Mouse (Mus musculus) embryonic facial prominence, embryonic 15.5 days (tissue): Measurements from ENCODE around the gene Synm. TPM values are rescaled to one million over a fixed set of nuclear protein-coding genes. Genes with fewer than 3 reads are reported as not detected.
A peak's percentile ranks its signal among the peaks of the same experiment; 100 is the strongest.

Source experiments
- ATAC-seq: fragments of 200-750 bp; cut with Nextera tagmentation; 2 replicates; pipeline ENCODE4 v1.8.0; 2017; ENCODE audit warnings: low read depth, moderate TSS enrichment; ENCODE audit not compliant: insufficient number of reproducible peaks, low FRiP score, low TSS enrichment
- H3K27ac ChIP-seq: fragments of 300-500 bp; sonication (generic); replicated peaks from 2 replicates; pipeline ENCODE4 v1.5.1; 2015; ENCODE audit warnings: mild to moderate bottlenecking, inconsistent platforms
- H3K27me3 ChIP-seq: fragments of 300-500 bp; sonication (generic); 2 replicates; pipeline ENCODE4 v1.6.1; 2015; ENCODE audit warnings: inconsistent platforms
- H3K36me3 ChIP-seq: fragments of 300-500 bp; sonication (generic); 2 replicates; pipeline ENCODE4 v1.6.1; 2015; ENCODE audit warnings: mild to moderate bottlenecking, inconsistent platforms
- H3K4me1 ChIP-seq: fragments of 300-500 bp; sonication (generic); 2 replicates; pipeline ENCODE4 v1.6.1; 2015; ENCODE audit warnings: inconsistent platforms
- H3K4me2 ChIP-seq: fragments of 300-500 bp; sonication (generic); replicated peaks from 2 replicates; pipeline ENCODE4 v1.6.1; 2015; ENCODE audit warnings: mild to moderate bottlenecking, inconsistent platforms
- H3K4me3 ChIP-seq: fragments of 300-500 bp; sonication (generic); replicated peaks from 2 replicates; pipeline ENCODE4 v1.5.1; 2015; ENCODE audit warnings: mild to moderate bottlenecking, inconsistent platforms
- H3K9ac ChIP-seq: fragments of 300-500 bp; sonication (generic); 2 replicates; pipeline ENCODE4 v1.6.1; 2015; ENCODE audit warnings: inconsistent platforms
- H3K9me3 ChIP-seq: fragments of 300-500 bp; sonication (generic); replicated peaks from 2 replicates; pipeline ENCODE4 v1.6.1; 2016; ENCODE audit warnings: inconsistent platforms
- WGBS: fragments of 180-500 bp; shearing (Covaris S2); methylation state at CpG from one replicate; pipeline ENCODE4 v1.1.7; 2015; 5-methylcytosine and 5-hydroxymethylcytosine counted together
- polyA plus RNA-seq: library from polyadenylated mRNA; unstranded; fragments of >200 nt; fragmentation: Nextera tagmentation; extraction: Ambion mirVana; gene quantifications from 2 replicates; pipeline ENCODE4 v1.2.1, GENCODE M21; 2015

Synm gene
- polyA plus RNA-seq, 1 experiment from 2014 or later, result 1.1 TPM

DNA sequence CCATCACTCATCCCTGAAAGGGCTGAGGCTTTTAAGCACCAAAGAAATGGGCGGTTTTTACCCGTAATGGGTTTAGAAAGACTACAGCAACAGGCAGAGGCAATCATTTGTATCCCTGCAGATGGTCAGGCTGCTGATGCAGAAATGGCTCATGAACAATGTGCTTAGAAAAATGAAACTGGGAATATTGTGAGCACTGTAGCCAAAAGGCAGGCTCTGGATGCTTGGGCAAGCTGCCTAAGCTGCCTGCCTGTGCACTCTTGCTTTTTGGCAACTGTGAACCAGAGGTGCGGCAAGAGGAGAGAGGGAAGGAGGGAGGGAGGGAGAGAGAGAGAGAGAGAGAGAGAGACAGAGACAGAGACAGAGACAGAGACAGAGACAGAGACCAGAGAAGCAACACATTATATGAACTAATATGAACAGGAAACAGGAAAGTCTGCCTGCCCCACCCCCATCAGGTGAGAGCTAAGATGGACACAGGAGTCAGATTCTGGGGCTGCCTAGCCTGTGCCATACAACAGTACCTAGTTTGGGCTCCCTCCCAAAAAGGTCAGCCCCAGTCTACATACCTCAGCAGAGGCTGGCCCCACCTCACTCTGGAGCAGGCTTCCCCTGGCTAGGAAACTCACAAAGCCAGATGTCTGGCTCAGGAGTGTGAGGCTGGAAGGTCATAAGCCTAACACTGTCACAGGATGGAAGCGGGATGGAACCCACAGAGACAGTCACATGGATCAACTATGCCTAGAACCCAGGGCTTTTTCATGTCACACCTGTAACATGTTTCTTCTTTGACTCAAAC is 9.9 kb downstream of the Synm start:
- Histone ChIP-seq H3K4me3 (no peak overlapping the region), H3K4me1 (peaks cover 13% of the 10 kb centered on the region), H3K27ac (no peak overlapping the region), H3K27me3 (no peaks in the 10 kb centered on the region), H3K9me3 (no peaks in the 10 kb centered on the region), H3K9ac (no peak overlapping the region), H3K36me3 (no peaks in the 10 kb centered on the region), H3K4me2 (no peak overlapping the region)
- no peak; the same call in 1 of the 2 replicates for ATAC-seq
- 75% methylated on average over 4 of the region's 4 CpGs for WGBS

DNA sequence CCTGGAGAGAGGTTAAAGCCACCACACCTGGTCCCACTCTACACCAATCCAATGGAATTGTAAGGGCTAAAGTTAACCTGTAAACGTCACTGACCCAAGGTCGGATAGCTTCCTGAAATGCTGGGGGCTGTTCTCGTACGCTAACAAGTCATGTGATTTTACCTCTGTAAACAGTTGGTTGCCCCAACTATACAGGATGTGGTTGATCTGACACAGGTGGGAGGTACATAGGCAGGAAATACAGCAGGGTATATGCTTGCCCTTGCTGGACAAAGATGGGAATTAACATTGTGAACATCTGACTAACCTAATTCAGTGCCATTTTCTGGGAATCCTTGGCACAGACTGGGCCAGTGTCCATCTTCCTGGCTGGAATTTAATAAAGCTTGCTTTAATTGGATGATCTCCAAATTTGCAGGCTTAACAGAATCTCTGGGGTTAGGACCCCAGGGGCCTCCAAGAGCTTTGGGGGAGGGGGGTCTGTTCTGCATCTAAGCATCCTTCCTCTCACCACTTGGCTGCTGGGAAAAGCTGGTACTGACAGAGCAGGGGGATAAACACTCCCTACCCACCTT is 11.7 kb downstream of the Synm start:
- no peak overlapping the region for H3K27ac ChIP-seq
- peaks cover 9% of the 10 kb centered on the region for H3K4me1 ChIP-seq
- H3K27me3 ChIP-seq, result no peaks in the 10 kb centered on the region
- H3K4me2 ChIP-seq, result no peak overlapping the region
- H3K4me3 ChIP-seq, result no peak overlapping the region
- 78% methylated on average over 4 of the region's 4 CpGs for WGBS
- H3K36me3 ChIP-seq, result no peaks in the 10 kb centered on the region
- no peak for ATAC-seq
- no peak overlapping the region for H3K9ac ChIP-seq
- no peaks in the 10 kb centered on the region for H3K9me3 ChIP-seq

DNA sequence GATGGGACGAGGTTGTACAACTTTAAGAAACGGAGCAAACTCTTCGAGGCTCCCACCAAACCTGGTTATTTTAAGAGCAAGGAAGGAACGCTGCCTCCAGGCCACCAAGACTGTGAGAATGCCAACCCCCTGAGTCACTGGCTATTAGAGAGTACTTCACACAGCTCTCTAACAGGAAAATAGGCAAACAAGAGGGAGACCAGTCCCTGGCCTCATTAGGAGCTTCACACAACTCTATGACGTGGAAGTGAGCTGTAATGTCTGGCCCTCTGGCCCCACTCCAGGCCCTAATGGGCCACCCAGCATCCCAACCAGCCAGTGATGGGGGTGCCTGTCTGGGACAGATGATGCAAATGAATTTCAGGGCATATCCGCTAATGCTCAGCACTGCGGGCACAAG is 17.8 kb downstream of the Synm start:
- no peak overlapping the region for H3K9ac ChIP-seq
- ATAC-seq, result no peak; the same call in 1 of the 2 replicates
- H3K36me3 ChIP-seq, result no peaks in the 10 kb centered on the region
- peaks cover 15% of the 10 kb centered on the region; the same call in 1 of the 2 replicates for H3K4me1 ChIP-seq
- H3K27ac ChIP-seq, result no peak overlapping the region
- no peak overlapping the region for H3K4me2 ChIP-seq
- no peaks in the 10 kb centered on the region for H3K9me3 ChIP-seq
- 58% methylated on average over 7 of the region's 7 CpGs for WGBS
- H3K27me3 ChIP-seq, result no peaks in the 10 kb centered on the region
- no peak overlapping the region for H3K4me3 ChIP-seq

DNA sequence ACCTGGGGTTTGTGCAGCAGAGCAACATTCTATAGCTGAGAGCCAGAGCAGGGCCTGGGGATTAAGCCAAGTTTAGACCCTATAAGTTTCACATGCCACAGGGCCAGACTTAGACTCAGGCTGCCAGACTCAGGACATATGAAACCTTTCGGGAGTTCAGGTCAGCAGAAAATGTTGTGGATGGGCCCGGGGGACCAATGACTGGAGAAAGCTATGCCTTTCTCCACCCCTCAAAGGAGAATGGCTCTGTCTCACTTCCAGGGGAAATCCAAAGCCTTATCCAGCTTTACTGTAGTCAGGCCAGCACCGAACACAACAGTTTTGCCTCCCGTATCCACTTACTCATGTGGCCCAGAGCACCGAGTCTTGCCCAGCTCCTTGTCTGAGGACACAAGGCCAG is 18.7 kb downstream of the Synm start:
- no peak overlapping the region for H3K4me3 ChIP-seq
- no peaks in the 10 kb centered on the region for H3K36me3 ChIP-seq
- no peak for ATAC-seq
- 58% methylated on average over 5 of the region's 5 CpGs for WGBS
- no peak overlapping the region for H3K4me2 ChIP-seq
- no peaks in the 10 kb centered on the region for H3K27me3 ChIP-seq
- peaks cover 15% of the 10 kb centered on the region; the same call in 1 of the 2 replicates for H3K4me1 ChIP-seq
- peak overlapping the region; percentile 44 for H3K27ac ChIP-seq
- H3K9me3 ChIP-seq, result no peaks in the 10 kb centered on the region
- no peak overlapping the region for H3K9ac ChIP-seq

DNA sequence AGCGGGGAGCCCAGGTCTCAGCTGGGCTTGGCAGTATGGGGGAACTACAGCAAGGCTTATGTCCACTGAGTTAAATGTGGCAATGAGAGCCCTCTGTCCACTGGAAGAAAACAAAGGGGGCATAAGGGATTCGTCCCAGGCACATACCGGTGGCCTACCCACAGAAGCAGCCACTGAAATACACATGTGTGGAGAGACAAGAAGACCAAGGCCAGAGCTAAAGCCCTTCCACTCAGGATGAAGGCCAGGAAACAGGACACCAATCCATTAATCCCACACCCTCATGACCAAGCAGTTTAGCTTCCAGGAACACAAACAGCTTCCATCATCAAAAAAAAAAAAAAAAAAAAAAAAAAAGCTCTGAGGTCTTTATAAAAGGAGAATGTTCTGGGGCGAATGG is 19.2 kb downstream of the Synm start:
- ATAC-seq, result no peak
- Histone ChIP-seq H3K9me3 (no peaks in the 10 kb centered on the region), H3K27ac (no peak overlapping the region), H3K4me1 (peaks cover 15% of the 10 kb centered on the region; the same call in 1 of the 2 replicates), H3K27me3 (no peaks in the 10 kb centered on the region), H3K4me3 (no peak overlapping the region), H3K9ac (no peak overlapping the region), H3K4me2 (no peak overlapping the region), H3K36me3 (no peaks in the 10 kb centered on the region)
- 80% methylated on average over 4 of the region's 4 CpGs for WGBS

DNA sequence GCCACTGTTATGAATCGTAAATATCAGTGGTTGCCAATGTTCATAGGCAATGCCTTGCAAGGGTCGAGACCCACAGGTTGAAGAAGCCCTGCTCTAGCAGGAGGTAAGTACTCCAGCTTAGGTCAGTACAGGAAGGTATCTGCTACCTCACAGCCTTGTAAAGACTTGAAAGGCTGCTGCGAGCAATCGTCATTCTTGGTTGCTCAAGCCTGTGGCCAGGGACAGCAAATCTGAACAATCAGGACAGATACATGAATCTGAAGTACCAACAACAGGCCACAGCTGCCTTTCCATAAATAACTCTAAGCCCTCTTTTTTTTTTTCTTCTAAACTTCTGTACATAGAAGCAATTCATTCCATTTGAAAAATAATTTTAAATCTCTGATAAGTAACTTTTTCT is 27.3 kb downstream of the Synm start:
- H3K27ac ChIP-seq, result no peak overlapping the region
- no peak overlapping the region for H3K9ac ChIP-seq
- H3K27me3 ChIP-seq, result no peaks in the 10 kb centered on the region
- H3K4me3 ChIP-seq, result no peak overlapping the region
- H3K36me3 ChIP-seq, result peaks cover 15% of the 10 kb centered on the region
- no peaks in the 10 kb centered on the region for H3K9me3 ChIP-seq
- no peak for ATAC-seq
- WGBS, result 84% methylated on average over 4 of the region's 4 CpGs
- H3K4me1 ChIP-seq, result no peaks in the 10 kb centered on the region
- H3K4me2 ChIP-seq, result no peak overlapping the region

DNA sequence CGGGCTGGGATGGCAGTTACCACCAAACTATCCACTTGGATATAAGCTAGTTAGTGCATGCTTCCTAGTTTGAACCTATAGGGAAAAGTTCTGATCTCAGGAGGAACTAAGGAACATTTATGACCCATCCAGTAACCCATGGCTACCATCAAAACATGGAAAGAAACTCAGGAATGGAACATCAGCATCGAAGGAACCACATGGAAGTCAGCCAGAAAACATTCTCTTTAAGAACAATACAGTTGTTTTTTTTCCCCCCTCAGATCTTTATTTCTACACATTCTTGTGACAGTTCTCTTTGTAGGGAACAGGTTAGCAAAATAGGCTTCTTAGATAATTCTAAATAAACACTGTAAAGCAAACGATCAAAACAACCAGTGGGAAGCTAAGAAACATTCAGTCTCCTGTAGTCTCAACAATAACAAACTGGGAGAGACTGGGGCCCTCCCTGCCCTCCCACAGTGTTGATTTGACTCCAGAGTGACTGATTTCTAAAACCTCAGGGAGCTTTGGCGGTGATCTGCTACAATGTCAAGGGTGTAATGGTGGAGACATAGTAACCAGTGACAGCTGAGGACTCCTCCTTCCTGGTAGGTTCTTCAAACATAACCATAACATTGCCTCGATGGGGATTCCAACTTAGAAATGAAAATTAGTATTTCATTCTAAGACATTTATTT is 29.0 kb downstream of the Synm start:
- H3K27me3 ChIP-seq, result no peaks in the 10 kb centered on the region
- no peak for ATAC-seq
- H3K27ac ChIP-seq, result no peak overlapping the region
- WGBS, result 68% methylated on average over 5 of the region's 5 CpGs
- H3K4me3 ChIP-seq, result no peak overlapping the region
- no peak overlapping the region for H3K9ac ChIP-seq
- H3K4me1 ChIP-seq, result no peaks in the 10 kb centered on the region
- H3K9me3 ChIP-seq, result no peaks in the 10 kb centered on the region
- peaks cover 32% of the 10 kb centered on the region for H3K36me3 ChIP-seq
- H3K4me2 ChIP-seq, result no peak overlapping the region

DNA sequence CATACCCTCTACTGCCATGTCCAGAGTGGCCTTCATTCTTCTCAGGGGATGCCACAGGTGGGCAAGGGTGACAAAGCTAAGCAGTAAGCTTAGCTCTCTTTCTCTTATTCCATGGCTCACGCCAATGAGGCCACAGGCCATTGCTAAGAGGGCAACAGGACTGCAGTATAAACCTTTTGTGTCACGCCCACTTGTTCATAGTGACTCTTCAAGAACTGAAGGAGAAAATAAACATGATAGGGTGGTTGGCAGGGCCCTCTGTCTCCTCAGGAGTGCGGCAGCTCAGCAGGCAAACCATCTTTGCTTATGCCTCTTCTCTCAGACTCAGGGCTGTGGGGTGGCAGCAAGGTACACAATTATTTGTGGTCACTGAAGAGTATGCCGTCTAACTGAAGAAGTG is 30.7 kb downstream of the Synm start:
- Histone ChIP-seq H3K4me2 (no peak overlapping the region), H3K9ac (no peak overlapping the region), H3K36me3 (peaks cover 34% of the 10 kb centered on the region), H3K27ac (no peak overlapping the region), H3K4me1 (no peaks in the 10 kb centered on the region), H3K9me3 (no peaks in the 10 kb centered on the region), H3K4me3 (no peak overlapping the region), H3K27me3 (no peaks in the 10 kb centered on the region)
- no peak for ATAC-seq
- 86% methylated on average over 4 of the region's 4 CpGs for WGBS

DNA sequence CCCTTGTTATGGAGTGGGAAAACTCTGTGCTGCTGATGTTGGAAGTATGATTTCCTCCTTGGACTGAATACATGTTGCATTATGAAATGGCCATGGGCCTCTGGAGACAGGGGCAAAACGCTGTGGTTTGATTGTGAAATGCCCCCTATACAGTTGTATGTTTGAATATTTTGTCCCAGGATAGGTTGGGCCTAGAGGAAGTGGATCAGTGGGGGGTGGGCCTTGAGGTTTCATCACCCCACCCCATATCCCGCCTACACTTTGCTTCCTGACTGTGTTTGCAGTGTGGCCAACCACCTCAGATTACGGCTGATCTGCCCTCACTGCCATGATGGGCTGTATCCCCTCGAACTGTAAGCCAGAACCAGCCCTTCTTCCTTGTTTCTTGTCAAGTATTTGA is 31.3 kb downstream of the Synm start:
- no peaks in the 10 kb centered on the region for H3K27me3 ChIP-seq
- no peak overlapping the region for H3K4me2 ChIP-seq
- no peaks in the 10 kb centered on the region for H3K9me3 ChIP-seq
- 93% methylated on average over 4 of the region's 4 CpGs for WGBS
- no peaks in the 10 kb centered on the region for H3K4me1 ChIP-seq
- H3K4me3 ChIP-seq, result no peak overlapping the region
- H3K9ac ChIP-seq, result no peak overlapping the region
- ATAC-seq, result no peak
- no peak overlapping the region for H3K27ac ChIP-seq
- H3K36me3 ChIP-seq, result peaks cover 34% of the 10 kb centered on the region

DNA sequence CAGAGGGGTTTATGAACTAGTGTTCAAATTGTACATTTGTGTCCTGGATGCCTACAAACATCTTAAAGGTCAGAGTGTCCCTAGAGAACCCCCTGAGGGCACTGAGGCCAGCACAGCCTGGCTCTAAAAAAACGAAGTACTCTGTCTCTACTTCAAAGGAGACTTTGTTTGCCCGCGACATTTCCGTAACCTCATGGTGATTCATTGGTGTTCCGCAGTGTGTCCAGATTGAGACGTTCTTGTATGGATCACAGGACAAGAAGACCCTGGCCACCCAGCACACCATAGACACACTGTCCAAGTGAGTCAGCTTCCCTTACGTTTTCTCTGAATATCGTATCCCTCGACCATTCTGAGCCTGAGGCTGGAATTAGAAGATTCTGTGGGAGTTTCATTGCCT is 34.5 kb downstream of the Synm start:
- Histone ChIP-seq H3K9ac (no peak overlapping the region), H3K36me3 (peaks cover 34% of the 10 kb centered on the region), H3K9me3 (no peaks in the 10 kb centered on the region), H3K4me2 (no peak overlapping the region), H3K27ac (no peak overlapping the region), H3K4me3 (no peak overlapping the region), H3K27me3 (no peaks in the 10 kb centered on the region), H3K4me1 (no peaks in the 10 kb centered on the region)
- ATAC-seq, result no peak
- WGBS, result 50% methylated on average over 9 of the region's 9 CpGs

DNA sequence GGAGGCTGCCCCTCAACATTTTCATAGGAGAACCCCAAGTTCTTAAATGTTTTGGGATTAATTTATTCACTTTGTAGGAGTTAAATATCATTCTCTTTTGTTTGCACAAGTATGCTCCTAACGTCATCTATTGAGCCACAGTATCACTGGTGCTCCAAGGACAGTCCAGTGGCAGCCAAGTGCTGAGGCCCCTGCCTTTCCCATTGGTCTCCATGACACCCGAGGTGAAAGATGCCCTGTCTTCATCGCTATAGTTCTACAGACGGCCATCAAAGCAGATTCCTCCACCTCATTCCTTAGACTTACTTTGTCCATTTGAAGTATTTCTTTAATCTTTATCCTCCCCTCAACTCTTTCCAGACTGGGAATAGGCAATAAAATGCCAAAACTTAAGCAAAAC is 35.0 kb downstream of the Synm start:
- Histone ChIP-seq H3K9me3 (no peaks in the 10 kb centered on the region), H3K36me3 (peaks cover 34% of the 10 kb centered on the region)

More for the DNA sequence above, 35.0 kb downstream of the Synm start:
- no peak for ATAC-seq
- 61% methylated on average over 4 of the region's 4 CpGs for WGBS
- Histone ChIP-seq H3K9ac (no peak overlapping the region), H3K4me2 (no peak overlapping the region), H3K4me3 (no peak overlapping the region), H3K4me1 (no peaks in the 10 kb centered on the region), H3K27me3 (no peaks in the 10 kb centered on the region), H3K27ac (no peak overlapping the region)
